Mouse (Mus musculus) right cerebral cortex, postnatal 25 days (tissue): ENCODE data around the gene Tbl1xr1.

Experiments
- DNase-seq: peaks from one replicate; pipeline ENCODE4 v3.0.0; 2022

The Tbl1xr1 gene

GRCm38 (mm10) chr3:22144255-22144654, 67.8 kb downstream of the Tbl1xr1 start:
- no peak for DNase-seq

- no peak for DNase-seq
These were observed 71.0 kb downstream of the Tbl1xr1 start for GRCm38 (mm10) chr3:22147433-22147927.

GRCm38 (mm10) chr3:22148306-22148932, 72.0 kb downstream of the Tbl1xr1 start:
- no peak for DNase-seq

GRCm38 (mm10) chr3:22150872-22151530, 74.5 kb downstream of the Tbl1xr1 start:
- no peak for DNase-seq

GRCm38 (mm10) chr3:22152773-22153172, 76.3 kb downstream of the Tbl1xr1 start:
- DNase-seq, result no peak

GRCm38 (mm10) chr3:22154522-22154921, 78.1 kb downstream of the Tbl1xr1 start:
- DNase-seq, result no peak

GRCm38 (mm10) chr3:22156397-22156796, 79.9 kb downstream of the Tbl1xr1 start:
- DNase-seq, result no peak

GRCm38 (mm10) chr3:22162948-22163347, 86.5 kb downstream of the Tbl1xr1 start:
- DNase-seq, result no peak

- no peak for DNase-seq
These were observed 91.4 kb downstream of the Tbl1xr1 start for GRCm38 (mm10) chr3:22167856-22168255.

- no peak for DNase-seq
These were observed 92.0 kb downstream of the Tbl1xr1 start for GRCm38 (mm10) chr3:22168432-22168831.

- no peak for DNase-seq
These were observed 95.1 kb downstream of the Tbl1xr1 start for GRCm38 (mm10) chr3:22171526-22171925.

- DNase-seq, result no peak
These were observed 96.0 kb downstream of the Tbl1xr1 start for GRCm38 (mm10) chr3:22172410-22172809.

GRCm38 (mm10) chr3:22173171-22173570, 96.7 kb downstream of the Tbl1xr1 start:
- no peak for DNase-seq

GRCm38 (mm10) chr3:22174232-22174631, 97.8 kb downstream of the Tbl1xr1 start:
- DNase-seq, result no peak

GRCm38 (mm10) chr3:22180076-22180475, 103.6 kb downstream of the Tbl1xr1 start:
- DNase-seq, result no peak

- DNase-seq, result no peak
These were observed 104.6 kb downstream of the Tbl1xr1 start for GRCm38 (mm10) chr3:22181026-22181425.

GRCm38 (mm10) chr3:22185265-22185664, 108.8 kb downstream of the Tbl1xr1 start:
- DNase-seq, result no peak

- no peak for DNase-seq
These were observed 114.0 kb downstream of the Tbl1xr1 start for GRCm38 (mm10) chr3:22190498-22190897.

GRCm38 (mm10) chr3:22192931-22193330, 116.5 kb downstream of the Tbl1xr1 start:
- DNase-seq, result no peak

- no peak for DNase-seq
These were observed 117.9 kb downstream of the Tbl1xr1 start for GRCm38 (mm10) chr3:22194185-22194856.

GRCm38 (mm10) chr3:22198802-22199201, 122.3 kb downstream of the Tbl1xr1 start:
- DNase-seq, result no peak

- no peak for DNase-seq
These were observed 127.7 kb downstream of the Tbl1xr1 start for GRCm38 (mm10) chr3:22204186-22204585.

GRCm38 (mm10) chr3:22221557-22221956, 145.1 kb downstream of the Tbl1xr1 start:
- no peak for DNase-seq

GRCm38 (mm10) chr3:22222351-22222750, 145.9 kb downstream of the Tbl1xr1 start:
- DNase-seq, result no peak
